Mouse (Mus musculus) CH12.LX (cell line): ENCODE results near the gene Cpa3. TPM values are rescaled to one million over a fixed set of nuclear protein-coding genes. Genes with fewer than 3 reads are reported as not detected.

ENCODE experiments used
- DNase-seq: peaks from one replicate; pipeline ENCODE4 v3.0.0-alpha.2; 2013; ENCODE audit errors: extremely low read depth
- H3K27ac ChIP-seq: 2 replicates; pipeline ENCODE4 v1.5.1; 2012; ENCODE audit warnings: low read depth, mild to moderate bottlenecking, control low read depth, moderate library complexity; ENCODE audit not compliant: insufficient read depth
- H3K27me3 ChIP-seq: replicated peaks from 2 replicates; pipeline ENCODE3; 2012; ENCODE audit warnings: inconsistent platforms
- H3K36me3 ChIP-seq, 2 experiments: replicated peaks in 1 of 2; 2 replicates each; pipeline versions ENCODE3 to v1.6.1; 2012; ENCODE audit warnings: inconsistent platforms in 1 of 2, low read length in 1 of 2, mild to moderate bottlenecking in 1 of 2, mixed read lengths in 1 of 2, moderate library complexity in 1 of 2; ENCODE audit not compliant: control insufficient read depth in 1 of 2, insufficient read depth in 1 of 2
- H3K4me1 ChIP-seq, 2 experiments: 2 replicates each; pipeline ENCODE4 v1.6.1; 2012; ENCODE audit warnings: inconsistent platforms in 1 of 2, moderate library complexity in 1 of 2; ENCODE audit not compliant: insufficient read depth in 2 of 2, control insufficient read depth in 1 of 2
- H3K4me2 ChIP-seq: 2 replicates; pipeline ENCODE4 v1.6.1; 2012; ENCODE audit warnings: low read depth, mild to moderate bottlenecking, control low read depth; ENCODE audit not compliant: poor library complexity, insufficient read depth, severe bottlenecking
- H3K4me3 ChIP-seq, 3 experiments: fragments of 150-350 bp in 1 of 3; sonication (generic) in 1 of 3; replicated peaks in 1 of 3; 2 replicates each; pipeline versions ENCODE3 to v1.5.1; 2011 to 2012; ENCODE audit warnings: low read depth in 2 of 3, low read length in 2 of 3, mild to moderate bottlenecking in 2 of 3, moderate library complexity in 2 of 3, control low read depth in 1 of 3, improper control_type of control experiment in 1 of 3, inconsistent platforms in 1 of 3, mixed read lengths in 1 of 3; ENCODE audit not compliant: poor library complexity in 1 of 3
- H3K79me2 ChIP-seq: replicated peaks from 2 replicates; pipeline ENCODE4 v1.6.1; 2012; ENCODE audit warnings: mild to moderate bottlenecking, moderate library complexity; ENCODE audit not compliant: control insufficient read depth, poor library complexity, insufficient read depth, severe bottlenecking; ENCODE audit errors: extremely low read depth
- H3K9ac ChIP-seq: 2 replicates; pipeline ENCODE4 v1.6.1; 2012; ENCODE audit warnings: low read depth, mild to moderate bottlenecking, control low read depth, moderate library complexity; ENCODE audit not compliant: insufficient read depth
- H3K9me3 ChIP-seq: replicated peaks from 2 replicates; pipeline ENCODE3; 2012; ENCODE audit warnings: low read length, inconsistent platforms, mixed read lengths
- CHD1 ChIP-seq: IDR thresholded peaks from 2 replicates; pipeline ENCODE4 v1.6.1; 2012; ENCODE audit warnings: low read depth, low read length, improper control_type of control experiment, inconsistent platforms
- CHD2 ChIP-seq: IDR thresholded peaks from 2 replicates; pipeline ENCODE4 v1.6.1; 2011; ENCODE audit warnings: low read length, improper control_type of control experiment
- CTCF ChIP-seq, 2 experiments: IDR thresholded peaks in 1 of 2; conservative IDR thresholded peaks in 1 of 2; 2 replicates each; pipeline ENCODE4 v1.5.1; 2011 to 2012; ENCODE audit warnings: low read depth in 2 of 2, low read length in 2 of 2, improper control_type of control experiment in 1 of 2, inconsistent platforms in 1 of 2, mild to moderate bottlenecking in 1 of 2, moderate library complexity in 1 of 2
- ELF1 ChIP-seq: IDR thresholded peaks from 2 replicates; pipeline ENCODE4 v1.6.1; 2014; ENCODE audit warnings: low read depth, mild to moderate bottlenecking, inconsistent platforms, low read length, improper control_type of control experiment
- EP300 ChIP-seq: IDR thresholded peaks from 2 replicates; pipeline ENCODE4 v1.6.1; 2011; ENCODE audit warnings: low read length, improper control_type of control experiment
- ETS1 ChIP-seq: conservative IDR thresholded peaks from 2 replicates; pipeline ENCODE4 v1.6.1; 2012; ENCODE audit warnings: low read depth, mild to moderate bottlenecking, inconsistent platforms, low read length, improper control_type of control experiment, moderate library complexity
- GABPA ChIP-seq: IDR thresholded peaks from 2 replicates; pipeline ENCODE4 v1.6.1; 2012; ENCODE audit warnings: low read depth, low read length, improper control_type of control experiment, inconsistent platforms; ENCODE audit not compliant: insufficient replicate concordance
- JUND ChIP-seq: conservative IDR thresholded peaks from 2 replicates; pipeline ENCODE4 v1.6.1; 2011; ENCODE audit warnings: low read depth, low read length, improper control_type of control experiment
- MAFK ChIP-seq: IDR thresholded peaks from 2 replicates; pipeline ENCODE4 v1.6.1; 2011; ENCODE audit warnings: low read length, improper control_type of control experiment; ENCODE audit not compliant: insufficient replicate concordance
- MAX ChIP-seq: IDR thresholded peaks from 2 replicates; pipeline ENCODE4 v1.6.1; 2011; ENCODE audit warnings: low read length, improper control_type of control experiment
- MEF2A ChIP-seq: IDR thresholded peaks from 2 replicates; pipeline ENCODE4 v1.6.1; 2014; ENCODE audit warnings: low read depth, mild to moderate bottlenecking, inconsistent platforms, low read length, improper control_type of control experiment, borderline replicate concordance
- POLR2A ChIP-seq: IDR thresholded peaks from 2 replicates; pipeline ENCODE4 v1.6.1; 2011; ENCODE audit warnings: low read depth, mild to moderate bottlenecking, improper control_type of control experiment, low read length
- POLR2AphosphoS2 ChIP-seq: IDR thresholded peaks from 2 replicates; pipeline ENCODE4 v1.6.1; 2011; ENCODE audit warnings: low read depth, low read length, improper control_type of control experiment
- RCOR1 ChIP-seq: conservative IDR thresholded peaks from 2 replicates; pipeline ENCODE4 v1.6.1; 2012; ENCODE audit warnings: low read depth, mild to moderate bottlenecking, inconsistent platforms, low read length, improper control_type of control experiment
- TCF12 ChIP-seq: IDR thresholded peaks from 2 replicates; pipeline ENCODE4 v1.6.1; 2014; ENCODE audit warnings: low read depth, mild to moderate bottlenecking, inconsistent platforms, low read length, improper control_type of control experiment
- USF1 ChIP-seq: IDR thresholded peaks from 2 replicates; pipeline ENCODE4 v1.6.1; 2014; ENCODE audit warnings: low read depth, mild to moderate bottlenecking, inconsistent platforms, low read length, improper control_type of control experiment
- USF2 ChIP-seq: conservative IDR thresholded peaks from 2 replicates; pipeline ENCODE4 v1.6.1; 2011; ENCODE audit warnings: low read depth, low read length, improper control_type of control experiment
- ZC3H11A ChIP-seq: IDR thresholded peaks from 2 replicates; pipeline ENCODE4 v1.6.1; 2012; ENCODE audit warnings: low read depth, mild to moderate bottlenecking, inconsistent platforms, low read length, improper control_type of control experiment
- ZKSCAN1 ChIP-seq: IDR thresholded peaks from 2 replicates; pipeline ENCODE4 v1.6.1; 2012; ENCODE audit warnings: low read depth, inconsistent platforms, low read length, improper control_type of control experiment, borderline replicate concordance
- ZMIZ1 ChIP-seq: IDR thresholded peaks from 2 replicates; pipeline ENCODE4 v1.6.1; 2012; ENCODE audit warnings: low read depth, mild to moderate bottlenecking, inconsistent platforms, low read length, improper control_type of control experiment
- ZNF384 ChIP-seq: IDR thresholded peaks from 2 replicates; pipeline ENCODE4 v1.6.1; 2012; ENCODE audit warnings: low read depth, low read length, improper control_type of control experiment, inconsistent platforms
- dilution Hi-C: fragments of 300-500 bp; cut with MboI; formaldehyde crosslinking; loops from 2 replicates; pipeline ENCODE4 v1.14.3; 2020; ENCODE audit warnings: low sequenced_read_pairs; ENCODE audit not compliant: extremely low pct_unique_long_range_greater_than_20kb, extremely low pct_ligation_motif_present
- in situ Hi-C: fragments of 300-500 bp; cut with MboI; formaldehyde crosslinking; loops from 3 replicates; pipeline ENCODE4 v1.14.3; 2019; ENCODE audit warnings: low sequenced_read_pairs, low pct_ligation_motif_present, low pct_unique_long_range_greater_than_20kb, mixed read lengths
- polyA plus RNA-seq: library from polyadenylated mRNA; unstranded; fragments of >175 nt; gene quantifications from 2 replicates; pipeline ENCODE4 v1.2.1, GENCODE M21; 2012; ENCODE audit warnings: low read depth; ENCODE audit not compliant: insufficient read length
- total RNA-seq, 2 experiments: library from RNA; depleted of rRNA; stranded (reverse); fragments of 300-350 nt in 1 of 2; fragments of >200 nt in 1 of 2; gene quantifications; 2 replicates each; pipeline ENCODE4 v1.2.3; 2012 to 2014

Cpa3 gene
- total and polyA plus RNA-seq, 3 experiments = not detected

GRCm38 (mm10) chr3:20288761-20289160 lies 46.8 kb upstream of the Cpa3 start:
- no peak overlapping the region for H3K9ac ChIP-seq
- no peaks in the 10 kb centered on the region for H3K9me3 ChIP-seq
- TF ChIP-seq ZKSCAN1 (no peak), ZC3H11A (no peak), ETS1 (no peak), JUND (no peak), MEF2A (no peak), USF1 (no peak), MAX (no peak), CTCF (conservative IDR thresholded peaks at IDR 0.05 in 1 of 2, IDR thresholded peaks at IDR 0.05 in 1 of 2; ENCODE audit: low read depth in 2 of 2, low read length in 2 of 2) (no peak), ZNF384 (no peak), EP300 (no peak), CHD2 (no peak), CHD1 (no peak), POLR2A (no peak), USF2 (no peak)
- DNase-seq = no peak
- no peak overlapping the region for H3K4me3 ChIP-seq
- no peaks in the 10 kb centered on the region for H3K79me2 ChIP-seq
- in situ Hi-C loops = no loop called here
- dilution Hi-C loops = no loop called here
- H3K27me3 ChIP-seq = no peaks in the 10 kb centered on the region
- no peak overlapping the region for H3K4me2 ChIP-seq
- H3K4me1 ChIP-seq = no peaks in the 10 kb centered on the region
- H3K36me3 ChIP-seq = no peaks in the 10 kb centered on the region
- H3K27ac ChIP-seq = no peak overlapping the region

GRCm38 (mm10) chr3:20281796-20282195 lies 39.8 kb upstream of the Cpa3 start:
- H3K4me1 ChIP-seq = no peaks in the 10 kb centered on the region
- no peak overlapping the region for H3K4me2 ChIP-seq
- in situ Hi-C loops (no loop called here), dilution Hi-C loops (no loop called here)
- no peaks in the 10 kb centered on the region for H3K9me3 ChIP-seq
- H3K9ac ChIP-seq = no peak overlapping the region
- no peak overlapping the region for H3K4me3 ChIP-seq
- no peaks in the 10 kb centered on the region for H3K79me2 ChIP-seq
- H3K27ac ChIP-seq = no peak overlapping the region
- TF ChIP-seq ELF1 (no peak), RCOR1 (no peak), ETS1 (no peak), POLR2AphosphoS2 (no peak), EP300 (no peak), TCF12 (no peak), CTCF (conservative IDR thresholded peaks at IDR 0.05 in 1 of 2, IDR thresholded peaks at IDR 0.05 in 1 of 2; ENCODE audit: low read depth in 2 of 2, low read length in 2 of 2) (no peak), MAFK (no peak), ZC3H11A (no peak), GABPA (no peak), ZKSCAN1 (no peak), ZMIZ1 (no peak)
- H3K36me3 ChIP-seq = no peaks in the 10 kb centered on the region
- DNase-seq = no peak
- H3K27me3 ChIP-seq = no peaks in the 10 kb centered on the region
